Comparison of ENCODE assay signal across 8 mouse cellular contexts in the genomic region with DNA sequence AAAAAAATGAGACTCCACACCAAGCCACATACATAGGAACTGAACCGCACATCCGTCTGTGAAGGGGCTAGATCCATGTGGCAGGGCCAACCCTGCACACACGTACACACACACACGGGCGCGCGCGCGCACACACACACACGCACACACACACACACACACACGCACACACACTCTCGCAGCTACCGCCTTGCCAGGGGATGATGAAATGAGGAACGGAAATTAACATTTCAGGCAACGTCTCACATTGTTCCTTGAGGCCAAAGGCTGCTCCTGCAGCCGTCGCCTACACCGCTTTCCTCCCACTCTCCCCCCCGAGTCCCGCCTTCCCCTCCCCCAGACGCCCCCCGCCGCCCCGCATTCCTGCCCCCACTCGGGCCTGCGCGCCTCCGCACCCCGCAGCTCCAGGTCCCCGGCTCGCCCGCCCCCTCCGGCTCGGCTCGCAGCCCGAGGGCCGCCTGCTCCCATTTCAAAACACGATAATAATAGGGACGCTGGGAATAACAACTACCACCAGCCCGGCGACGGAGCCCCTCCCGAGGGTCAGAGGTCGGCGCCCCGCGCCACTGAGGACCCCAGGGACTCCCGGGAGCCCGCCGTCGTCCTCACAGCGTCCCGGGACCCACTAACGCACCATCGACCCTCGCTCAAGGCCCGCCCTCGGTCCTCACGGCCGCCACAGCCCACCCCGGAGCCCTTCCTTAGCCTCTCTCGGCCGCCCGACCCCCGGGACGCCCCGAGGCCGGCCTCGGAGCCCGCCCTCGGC. TPM values are rescaled to one million over a fixed set of nuclear protein-coding genes. Genes with fewer than 3 reads are reported as not detected.
A peak's percentile ranks its signal among the peaks of the same experiment; 100 is the strongest.
DNase-seq lines count a peak whose midpoint lies in the region; ATAC-seq and TF ChIP-seq lines count a peak whose summit lies in the region.

No protein-coding gene starts in this region.

- no peak for TF ChIP-seq CTCF in gastrocnemius, adult 2 months (IDR thresholded peaks at IDR 0.05)

- peak overlapping the region; percentile 98 for H3K4me3 ChIP-seq in gastrocnemius, adult 2 months
- H3K4me3 ChIP-seq in hindbrain, embryonic 16.5 days (ENCODE audit: low read length) = peak overlapping the region; percentile 99
- H3K4me3 ChIP-seq in megakaryocyte, embryonic 14.5 days (replicated peaks) = peak overlapping the region; percentile 96

- H3K4me1 ChIP-seq in hindbrain, embryonic 16.5 days (ENCODE audit: control insufficient read depth, insufficient read depth, low read depth, low read length) = peaks cover 33% of the 10 kb centered on the region
- H3K4me1 ChIP-seq in megakaryocyte, embryonic 14.5 days = peaks cover 58% of the 10 kb centered on the region

- intact Hi-C loops in gastrocnemius, adult 2 months (cut with DNase I) = no loop called here
- intact Hi-C loops in left cerebral cortex, postnatal 10 days (cut with DNase I) = loop anchor here (5.0 kb wide), 2 partner anchors 61 to 134 kb away; partner anchors contain the start of gene Rpl13

- DNase-seq in R1 (ENCODE audit: low read depth, low spot score) = peak; percentile 63
- peak; percentile 67 to 73 for DNase-seq in cerebellum, postnatal 25 days
- peak; percentile 80 for DNase-seq in gastrocnemius, adult 2 months
- peak; percentile 31 to 76 for DNase-seq in left cerebral cortex, postnatal 10 days (ENCODE audit: extremely low spot score in 1 of 2, low spot score in 2 of 2)
- peak; percentile 58 for DNase-seq in right cerebral cortex, postnatal 25 days
- peak; percentile 63 for DNase-seq in yolk sac, embryonic 10.5 days (ENCODE audit: low spot score)

- H3K36me3 ChIP-seq in hindbrain, embryonic 16.5 days (ENCODE audit: control insufficient read depth, insufficient read depth, low read length) = no peaks in the 10 kb centered on the region
- peaks cover 22% of the 10 kb centered on the region for H3K36me3 ChIP-seq in megakaryocyte, embryonic 14.5 days (replicated peaks; ENCODE audit: low read length)

- H3K4me2 ChIP-seq in hindbrain, embryonic 16.5 days (ENCODE audit: low read length) = peak overlapping the region; percentile 78

- under 1% methylated on average over 61 of the region's 71 CpGs for WGBS in hindbrain, embryonic 16.5 days

- peak overlapping the region; percentile 95 for H3K27ac ChIP-seq in gastrocnemius, adult 2 months
- H3K27ac ChIP-seq in hindbrain, embryonic 16.5 days (ENCODE audit: low read depth, low read length) = peak overlapping the region; percentile 94

- peak overlapping the region; percentile 100 for H3K9ac ChIP-seq in hindbrain, embryonic 16.5 days (ENCODE audit: low read depth, low read length)

- ATAC-seq in hindbrain, embryonic 16.5 days = no peak

- H3K9me3 ChIP-seq in hindbrain, embryonic 16.5 days (ENCODE audit: control insufficient read depth, low read length) = no peaks in the 10 kb centered on the region
- no peaks in the 10 kb centered on the region for H3K9me3 ChIP-seq in megakaryocyte, embryonic 14.5 days

- no peaks in the 10 kb centered on the region for H3K27me3 ChIP-seq in hindbrain, embryonic 16.5 days (replicated peaks; ENCODE audit: control insufficient read depth, insufficient read depth, low read length)
- no peaks in the 10 kb centered on the region for H3K27me3 ChIP-seq in megakaryocyte, embryonic 14.5 days (replicated peaks)

RNA-seq across cellular contexts. Expression of gene Ankrd11, which starts 0.9 kb away (rescaled TPM):
- 10 to 100 TPM; 60.3 to 62.1 TPM for total RNA-seq in gastrocnemius, adult 2 months (2021)
- polyA plus RNA-seq in hindbrain, embryonic 16.5 days (2015; fragmentation: Nextera tagmentation; extraction: Ambion mirVana) = 22.9 and 23.5 TPM in 2 replicates
- 100 to 1,000 TPM; 137 to 138 TPM for total RNA-seq in left cerebral cortex, postnatal 10 days (2021)
- 46.9 and 49.4 TPM in 2 replicates for polyA plus RNA-seq in megakaryocyte, embryonic 14.5 days (2012; ENCODE audit: insufficient read depth, low replicate concordance)

RNA-seq across cellular contexts. Expression of gene Spg7, which starts 21.6 kb away (rescaled TPM):
- total RNA-seq in gastrocnemius, adult 2 months (2021) = 10 to 100 TPM; 67.4 to 74.9 TPM
- polyA plus RNA-seq in hindbrain, embryonic 16.5 days (2015; fragmentation: Nextera tagmentation; extraction: Ambion mirVana) = 44.6 and 46.5 TPM in 2 replicates
- 10 to 100 TPM; 70.4 to 71.3 TPM for total RNA-seq in left cerebral cortex, postnatal 10 days (2021)
- 9.5 and 14.6 TPM in 2 replicates for polyA plus RNA-seq in megakaryocyte, embryonic 14.5 days (2012; ENCODE audit: insufficient read depth, low replicate concordance)
